Mouse (Mus musculus) lung, adult 2 months (tissue): ENCODE measurements around the gene A830031A19Rik.

ENCODE experiments used
- CTCF ChIP-seq: fragments of 200-500 bp; IDR thresholded peaks from 2 replicates; pipeline ENCODE4 v1.5.1; 2011; ENCODE audit warnings: mild to moderate bottlenecking, low read length, control low read depth; ENCODE audit not compliant: insufficient read depth
- POLR2A ChIP-seq: fragments of 200-500 bp; IDR thresholded peaks from 2 replicates; pipeline ENCODE4 v1.6.1; 2011; ENCODE audit warnings: low read depth, mild to moderate bottlenecking, control low read depth, low read length, borderline replicate concordance; ENCODE audit errors: extremely low read depth

GRCm38 (mm10) chr11:24074021-24074591 lies 748 bp downstream of the A830031A19Rik start:
- TF ChIP-seq POLR2A (no peak), CTCF (no peak)
